Mouse (Mus musculus): ENCODE measurements around the gene Gsto2.

GRCm38 (mm10) chr19:47905081-47905480, 39.7 kb downstream of the Gsto2 start:
- no peak for TF ChIP-seq CTCF (IDR thresholded peaks at IDR 0.05; ENCODE audit: low read depth)
- TF ChIP-seq EP300 (IDR thresholded peaks at IDR 0.05; ENCODE audit: low read depth), result no peak

Measured in liver, postnatal 0 days (tissue).